Mouse (Mus musculus) limb, embryonic 14.5 days (tissue): ENCODE measurements around the gene Zfp423. TPM values are rescaled to one million over a fixed set of nuclear protein-coding genes. Genes with fewer than 3 reads are reported as not detected.
A peak's percentile ranks its signal among the peaks of the same experiment; 100 is the strongest.

ENCODE experiments used
- ATAC-seq: fragments of 200-750 bp; cut with Nextera tagmentation; 2 replicates; pipeline ENCODE4 v1.8.0; 2017; ENCODE audit warnings: low read depth, moderate number of reproducible peaks, moderate TSS enrichment; ENCODE audit not compliant: low FRiP score
- DNase-seq: peaks from one replicate; pipeline ENCODE4 v3.0.0-alpha.2; 2015; ENCODE audit warnings: low spot score
- H3K27ac ChIP-seq: fragments of 300-500 bp; sonication (generic); replicated peaks from 2 replicates; pipeline ENCODE4 v1.5.1; 2014; ENCODE audit warnings: low read depth, mild to moderate bottlenecking, low read length, moderate library complexity, mixed read lengths
- H3K27me3 ChIP-seq: fragments of 300-500 bp; sonication (generic); 2 replicates; pipeline ENCODE4 v1.6.1; 2014; ENCODE audit warnings: low read length, mixed read lengths; ENCODE audit not compliant: control insufficient read depth, insufficient read depth
- H3K36me3 ChIP-seq: fragments of 300-500 bp; sonication (generic); 2 replicates; pipeline ENCODE4 v1.6.1; 2014; ENCODE audit warnings: mild to moderate bottlenecking, low read length, moderate library complexity, mixed read lengths; ENCODE audit not compliant: control insufficient read depth, insufficient read depth
- H3K4me1 ChIP-seq: fragments of 300-500 bp; sonication (generic); 2 replicates; pipeline ENCODE4 v1.6.1; 2014; ENCODE audit warnings: antibody characterized with exemption, low read length, mixed read lengths; ENCODE audit not compliant: control insufficient read depth, insufficient read depth
- H3K4me2 ChIP-seq: fragments of 300-500 bp; sonication (generic); replicated peaks from 2 replicates; pipeline ENCODE4 v1.6.1; 2014; ENCODE audit warnings: low read depth, mild to moderate bottlenecking, low read length, moderate library complexity; ENCODE audit not compliant: severe bottlenecking
- H3K4me3 ChIP-seq: fragments of 300-500 bp; sonication (generic); replicated peaks from 2 replicates; pipeline ENCODE4 v1.5.1; 2014; ENCODE audit warnings: low read length
- H3K9ac ChIP-seq: fragments of 300-500 bp; sonication (generic); 2 replicates; pipeline ENCODE4 v1.6.1; 2014; ENCODE audit warnings: mild to moderate bottlenecking, low read depth, low read length, moderate library complexity; ENCODE audit not compliant: severe bottlenecking
- H3K9me3 ChIP-seq: fragments of 300-500 bp; sonication (generic); 2 replicates; pipeline ENCODE4 v1.6.1; 2016; ENCODE audit warnings: low read length; ENCODE audit not compliant: control insufficient read depth
- POLR2A ChIP-seq: fragments of 200-500 bp; IDR thresholded peaks from 2 replicates; pipeline ENCODE4 v1.8.0; 2012; ENCODE audit warnings: inconsistent platforms, mild to moderate bottlenecking, moderate library complexity, borderline replicate concordance; ENCODE audit not compliant: insufficient read depth, insufficient read length; ENCODE audit errors: extremely low read depth
- WGBS: fragments of 180-500 bp; shearing (Covaris S2); extraction: QIAGEN DNeasy Blood & Tissue Kit; methylation state at CpG from one replicate; pipeline ENCODE4 v1.1.7; 2014; 5-methylcytosine and 5-hydroxymethylcytosine counted together
- polyA plus RNA-seq, 2 experiments: library from polyadenylated mRNA; depleted of rRNA in 1 of 2; stranded (reverse) in 1 of 2; unstranded in 1 of 2; fragments of >200 nt; fragmentation: Nextera tagmentation in 1 of 2; extraction: Ambion mirVana in 1 of 2; gene quantifications; 2 replicates each; pipeline versions ENCODE4 v1.2.1 to v1.2.3; 2012 to 2014

Gene Zfp423
- polyA plus RNA-seq, 2 experiments: 24.4 to 46.4 TPM

GRCm38 (mm10) chr8:87656484-87657230, 302.7 kb downstream of the Zfp423 start:
- Histone ChIP-seq H3K9ac (peak overlapping the region; percentile 21; the same call in 1 of the 2 replicates), H3K4me3 (peak overlapping the region; percentile 34), H3K36me3 (no peaks in the 10 kb centered on the region), H3K27ac (no peak overlapping the region), H3K4me1 (peaks cover 20% of the 10 kb centered on the region), H3K27me3 (peaks cover 12% of the 10 kb centered on the region), H3K4me2 (peak overlapping the region; percentile 65), H3K9me3 (no peaks in the 10 kb centered on the region)
- peak; percentile 91 for ATAC-seq
- 10% methylated on average over 35 of the region's 35 CpGs for WGBS
- peak; percentile 77 for DNase-seq
- no peak for TF ChIP-seq POLR2A

- Histone ChIP-seq H3K4me1 (peaks cover 14% of the 10 kb centered on the region), H3K27ac (no peak overlapping the region), H3K36me3 (no peaks in the 10 kb centered on the region), H3K27me3 (peaks cover 5% of the 10 kb centered on the region; the same call in 1 of the 2 replicates), H3K9ac (no peak overlapping the region), H3K4me2 (peak overlapping the region; percentile 65; the same call in 1 of the 2 replicates), H3K9me3 (no peaks in the 10 kb centered on the region), H3K4me3 (no peak overlapping the region)
- TF ChIP-seq POLR2A: no peak
- DNase-seq: no peak
- 79% methylated on average over 9 of the region's 9 CpGs for WGBS
- no peak for ATAC-seq
These were observed 303.4 kb downstream of the Zfp423 start for GRCm38 (mm10) chr8:87655946-87656345.

DNA sequence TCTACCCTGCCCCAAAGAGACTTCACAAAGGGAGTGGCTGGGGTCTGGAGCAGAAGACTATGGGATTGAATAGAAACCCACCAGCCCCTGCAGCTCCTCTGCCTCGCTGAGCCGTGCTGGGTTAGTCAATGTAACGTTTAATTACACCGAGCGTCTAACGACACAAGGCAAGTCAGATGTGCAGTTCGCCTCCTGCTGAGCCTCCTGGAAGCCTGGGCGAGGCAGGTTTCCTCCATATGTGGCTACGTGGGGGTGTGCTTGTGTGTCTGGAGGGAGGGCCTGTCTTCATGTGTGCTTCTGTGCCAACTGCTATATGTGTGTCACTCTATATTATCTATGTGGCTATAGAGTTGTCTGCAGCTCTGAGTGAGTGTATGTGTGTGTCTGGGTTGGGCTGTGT, 311.6 kb downstream of the Zfp423 start:
- DNase-seq (no peak), ATAC-seq (no peak)
- WGBS: 36% methylated on average over 9 of the region's 9 CpGs
- Histone ChIP-seq H3K27ac (no peak overlapping the region), H3K4me3 (no peak overlapping the region), H3K36me3 (no peaks in the 10 kb centered on the region), H3K4me1 (peaks cover 10% of the 10 kb centered on the region), H3K27me3 (no peaks in the 10 kb centered on the region), H3K9me3 (no peaks in the 10 kb centered on the region), H3K9ac (no peak overlapping the region), H3K4me2 (no peak overlapping the region)
- no peak for TF ChIP-seq POLR2A

- Histone ChIP-seq H3K27me3 (no peaks in the 10 kb centered on the region), H3K27ac (no peak overlapping the region), H3K9ac (no peak overlapping the region), H3K36me3 (no peaks in the 10 kb centered on the region), H3K4me2 (no peak overlapping the region), H3K4me1 (peaks cover 10% of the 10 kb centered on the region), H3K4me3 (no peak overlapping the region), H3K9me3 (no peaks in the 10 kb centered on the region)
- TF ChIP-seq POLR2A: no peak
- ATAC-seq: no peak
- no peak for DNase-seq
- WGBS: 60% methylated on average over 5 of the region's 5 CpGs
These were observed 313.4 kb downstream of the Zfp423 start for GRCm38 (mm10) chr8:87645829-87646483.

- TF ChIP-seq POLR2A: no peak
- Histone ChIP-seq H3K4me1 (peaks cover 10% of the 10 kb centered on the region), H3K4me2 (no peak overlapping the region), H3K9me3 (no peaks in the 10 kb centered on the region), H3K27ac (no peak overlapping the region), H3K9ac (no peak overlapping the region), H3K27me3 (no peaks in the 10 kb centered on the region), H3K36me3 (no peaks in the 10 kb centered on the region), H3K4me3 (no peak overlapping the region)
- DNase-seq (peak; percentile 47), ATAC-seq (peak; percentile 80)
- 17% methylated on average over 6 of the region's 6 CpGs for WGBS
These were observed 314.0 kb downstream of the Zfp423 start for GRCm38 (mm10) chr8:87645371-87645770.
